Mouse (Mus musculus): ENCODE results near the gene Smurf1.

GRCm38 (mm10) chr5:144944370-144944769, 21.3 kb downstream of the Smurf1 start:
- no peak for TF ChIP-seq CTCF (IDR thresholded peaks at IDR 0.05; ENCODE audit: control insufficient read depth, insufficient read depth, low read length)
- no peak for TF ChIP-seq POLR2A (IDR thresholded peaks at IDR 0.05; ENCODE audit: borderline replicate concordance, control insufficient read depth, low read depth, low read length)
